Mouse (Mus musculus): ENCODE data around the gene Cyfip2. TPM values are rescaled to one million over a fixed set of nuclear protein-coding genes. Genes with fewer than 3 reads are reported as not detected.
A peak's percentile ranks its signal among the peaks of the same experiment; 100 is the strongest.

The Cyfip2 gene
- polyA plus RNA-seq, 1 experiment: 75.9 TPM

DNA sequence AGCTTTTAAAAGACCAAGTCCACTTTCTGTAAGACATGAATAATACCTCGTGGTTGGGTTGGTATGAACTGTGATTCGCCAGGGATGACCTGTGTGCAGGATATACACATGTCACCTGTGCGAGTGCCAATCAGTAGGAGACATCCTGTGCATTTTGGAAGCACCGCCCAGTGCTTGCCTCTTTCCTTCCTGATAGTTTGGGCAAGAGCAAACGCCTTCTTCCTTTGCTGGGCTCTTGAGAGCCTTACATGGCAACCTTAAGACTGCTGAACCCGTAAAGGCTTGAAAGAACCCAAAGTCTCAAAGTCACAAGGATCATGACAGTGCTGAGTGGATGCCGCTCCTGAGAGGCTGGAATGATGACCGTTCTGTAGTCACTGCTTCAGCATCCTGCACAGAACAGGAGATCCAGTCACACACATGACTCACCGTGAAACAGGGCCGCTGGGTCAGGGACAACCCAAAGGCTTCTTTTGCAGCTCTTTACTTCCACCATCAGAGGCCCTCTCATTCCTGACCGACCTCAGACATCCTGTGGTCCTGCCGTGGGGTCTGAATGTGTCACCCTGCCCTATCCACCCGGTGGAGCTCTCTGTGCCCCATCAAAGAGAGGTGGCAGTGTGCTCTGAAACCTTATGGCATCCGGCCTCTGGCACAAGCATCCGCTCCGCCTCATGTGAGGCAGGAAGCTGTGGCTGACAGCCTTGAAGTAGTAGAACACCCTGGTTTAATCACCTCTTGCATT is 13.8 kb upstream of the Cyfip2 start:
- TF ChIP-seq POLR2A (IDR thresholded peaks at IDR 0.05; ENCODE audit: borderline replicate concordance, extremely low read depth, insufficient read depth, insufficient read length, poor library complexity, severe bottlenecking): no peak
- TF ChIP-seq CTCF (IDR thresholded peaks at IDR 0.05; ENCODE audit: borderline replicate concordance, extremely low read depth, insufficient read depth, insufficient read length): no peak

GRCm38 (mm10) chr11:46321559-46321958 is 8.9 kb upstream of the Cyfip2 start:
- TF ChIP-seq POLR2A (IDR thresholded peaks at IDR 0.05; ENCODE audit: borderline replicate concordance, extremely low read depth, insufficient read depth, insufficient read length, poor library complexity, severe bottlenecking) (no peak), CTCF (IDR thresholded peaks at IDR 0.05; ENCODE audit: borderline replicate concordance, extremely low read depth, insufficient read depth, insufficient read length) (no peak)

More for the DNA sequence above, 13.8 kb upstream of the Cyfip2 start:
- DNase-seq (ENCODE audit: low read depth): no peak

GRCm38 (mm10) chr11:46314534-46314933 is 1.9 kb upstream of the Cyfip2 start:
- no peak for TF ChIP-seq CTCF (IDR thresholded peaks at IDR 0.05; ENCODE audit: borderline replicate concordance, extremely low read depth, insufficient read depth, insufficient read length)
- TF ChIP-seq POLR2A (IDR thresholded peaks at IDR 0.05; ENCODE audit: borderline replicate concordance, extremely low read depth, insufficient read depth, insufficient read length, poor library complexity, severe bottlenecking): no peak
- DNase-seq (ENCODE audit: low read depth): no peak

More at GRCm38 (mm10) chr11:46321559-46321958, 8.9 kb upstream of the Cyfip2 start:
- no peak for DNase-seq (ENCODE audit: low read depth)

- no peak for TF ChIP-seq POLR2A (IDR thresholded peaks at IDR 0.05; ENCODE audit: borderline replicate concordance, extremely low read depth, insufficient read depth, insufficient read length, poor library complexity, severe bottlenecking)
- no peak for TF ChIP-seq CTCF (IDR thresholded peaks at IDR 0.05; ENCODE audit: borderline replicate concordance, extremely low read depth, insufficient read depth, insufficient read length)
- DNase-seq (ENCODE audit: low read depth): no peak
These were observed 1.2 kb upstream of the Cyfip2 start for GRCm38 (mm10) chr11:46313851-46314250.

DNA sequence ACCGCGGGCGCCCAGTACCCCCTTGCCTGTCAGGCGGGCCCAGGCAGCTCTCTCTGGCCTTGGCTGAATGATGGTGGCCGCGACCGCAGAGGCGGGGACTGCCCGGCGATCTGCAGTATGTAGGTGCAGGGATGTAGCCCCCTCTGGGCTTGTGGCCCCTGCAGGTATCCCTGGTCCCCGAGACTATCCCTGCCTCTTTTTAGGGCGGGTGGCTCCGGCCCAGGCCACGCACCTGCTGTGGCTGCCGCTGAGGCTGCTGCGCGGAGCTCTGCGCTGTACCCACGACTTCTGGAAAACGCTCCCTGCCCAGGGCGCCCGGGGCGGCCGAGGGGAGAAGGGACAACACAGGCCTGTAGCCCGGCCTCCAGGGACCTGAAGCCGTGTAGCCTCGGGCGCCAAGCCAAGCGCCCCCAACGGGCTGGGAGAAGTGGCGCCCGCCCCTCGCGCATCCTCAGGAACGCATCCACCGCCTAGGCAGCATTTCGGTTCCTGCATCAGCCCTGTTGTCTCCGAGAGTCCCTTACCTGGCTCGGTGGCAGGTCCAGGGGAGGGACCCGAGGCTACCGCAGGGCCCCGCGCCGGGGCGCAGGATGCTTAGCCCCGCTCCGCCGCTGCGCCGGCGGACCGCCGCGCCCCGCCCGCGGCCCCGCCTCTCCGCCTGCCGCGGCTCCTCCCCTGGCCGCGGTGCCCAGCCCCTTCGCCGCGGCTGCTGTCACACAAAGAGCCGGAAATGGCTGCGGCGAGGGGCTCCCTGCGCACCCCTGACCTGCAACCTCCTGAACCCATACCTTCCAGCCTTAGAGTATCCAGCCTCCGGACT is 746 bp downstream of the Cyfip2 start:
- peak; percentile 88 for DNase-seq (ENCODE audit: low read depth)
- TF ChIP-seq POLR2A (IDR thresholded peaks at IDR 0.05; ENCODE audit: borderline replicate concordance, extremely low read depth, insufficient read depth, insufficient read length, poor library complexity, severe bottlenecking) (peak; percentile 76), CTCF (IDR thresholded peaks at IDR 0.05; ENCODE audit: borderline replicate concordance, extremely low read depth, insufficient read depth, insufficient read length) (no peak)

DNA sequence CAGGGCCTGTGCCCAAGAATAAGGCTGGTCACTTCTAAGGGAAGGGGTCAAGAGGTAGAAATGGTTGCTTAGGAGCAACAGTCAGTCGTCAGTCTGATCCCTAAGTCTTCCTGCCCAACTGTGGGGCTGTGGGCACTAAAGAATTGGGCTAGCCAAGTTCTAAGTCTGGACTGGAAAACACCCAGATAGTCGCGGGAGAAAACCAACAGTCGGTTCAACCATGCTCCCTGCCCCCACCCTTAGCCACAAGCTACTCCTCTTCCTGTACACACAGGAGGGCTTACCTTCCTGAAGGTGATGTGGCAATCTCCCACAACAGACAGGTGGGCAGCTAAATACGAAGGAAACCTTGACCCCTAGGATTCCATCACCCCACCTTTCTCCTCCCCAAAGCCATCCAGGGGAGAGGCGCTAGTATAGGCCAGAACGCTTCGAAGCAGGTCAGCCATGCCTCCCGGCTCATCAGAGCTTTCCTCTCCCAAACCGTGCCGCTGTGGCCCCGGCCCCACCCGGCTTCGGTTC is 1.4 kb downstream of the Cyfip2 start:
- peak; percentile 54 for DNase-seq (ENCODE audit: low read depth)

DNA sequence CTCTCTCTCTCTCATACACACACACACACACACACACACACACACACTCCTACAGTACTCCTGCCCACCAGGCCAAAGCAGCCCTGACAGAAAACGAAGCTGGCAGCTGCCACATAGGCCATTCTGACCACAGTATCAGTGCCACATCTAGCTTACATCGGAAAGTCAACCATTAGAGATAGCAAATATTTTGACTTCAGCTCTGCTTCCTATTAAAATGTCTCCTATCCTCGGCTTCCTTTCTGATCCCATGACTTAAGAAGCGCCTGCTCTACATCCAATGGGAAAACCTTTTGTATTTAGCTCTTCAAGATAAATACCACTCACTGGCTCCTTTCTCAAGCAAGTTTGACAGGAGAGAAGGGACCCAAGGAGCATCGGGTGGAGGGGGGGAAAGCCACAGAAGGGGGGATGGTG is 2.0 kb downstream of the Cyfip2 start:
- TF ChIP-seq CTCF (IDR thresholded peaks at IDR 0.05; ENCODE audit: borderline replicate concordance, extremely low read depth, insufficient read depth, insufficient read length) (no peak), POLR2A (IDR thresholded peaks at IDR 0.05; ENCODE audit: borderline replicate concordance, extremely low read depth, insufficient read depth, insufficient read length, poor library complexity, severe bottlenecking) (no peak)
- DNase-seq (ENCODE audit: low read depth): peak; percentile 80

More for the DNA sequence above, 1.4 kb downstream of the Cyfip2 start:
- TF ChIP-seq CTCF (IDR thresholded peaks at IDR 0.05; ENCODE audit: borderline replicate concordance, extremely low read depth, insufficient read depth, insufficient read length) (no peak), POLR2A (IDR thresholded peaks at IDR 0.05; ENCODE audit: borderline replicate concordance, extremely low read depth, insufficient read depth, insufficient read length, poor library complexity, severe bottlenecking) (no peak)

DNA sequence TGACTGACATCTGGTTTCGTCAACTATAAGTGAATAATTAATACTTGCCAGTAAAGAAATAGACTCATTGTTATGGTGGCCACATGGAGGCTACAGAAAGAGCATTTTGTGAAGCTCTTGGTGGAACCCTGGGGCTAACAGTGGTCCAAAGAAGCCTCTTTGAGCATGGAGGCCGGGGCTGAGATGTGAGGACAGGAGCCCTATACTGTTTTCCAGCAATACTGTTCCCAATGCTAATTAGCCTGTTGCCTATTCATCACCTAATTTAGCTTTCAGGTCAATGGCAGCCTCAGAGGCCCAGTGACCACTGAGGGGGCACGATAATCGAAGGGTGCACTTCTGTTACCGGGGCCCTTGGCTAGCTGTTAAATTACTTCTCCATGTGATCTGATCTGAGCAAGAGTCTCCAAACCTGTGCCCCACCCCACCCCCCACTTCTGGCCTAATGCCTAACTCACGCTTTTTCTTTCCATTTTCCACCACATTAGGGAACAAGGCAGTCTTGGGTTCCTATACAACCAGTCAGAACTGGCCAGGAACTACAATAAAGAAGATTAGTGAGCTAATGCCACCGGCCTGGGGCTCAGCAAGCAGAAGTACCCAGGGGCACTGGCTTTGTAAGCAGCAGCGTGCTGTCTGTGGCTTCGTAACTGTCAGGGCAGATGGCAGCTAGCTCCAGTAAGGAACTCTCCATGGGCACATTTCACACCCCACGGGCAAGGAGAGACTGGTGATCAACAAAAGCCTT is 2.7 kb downstream of the Cyfip2 start:
- peak; percentile 90 for DNase-seq (ENCODE audit: low read depth)
- TF ChIP-seq POLR2A (IDR thresholded peaks at IDR 0.05; ENCODE audit: borderline replicate concordance, extremely low read depth, insufficient read depth, insufficient read length, poor library complexity, severe bottlenecking) (no peak), CTCF (IDR thresholded peaks at IDR 0.05; ENCODE audit: borderline replicate concordance, extremely low read depth, insufficient read depth, insufficient read length) (no peak)

DNA sequence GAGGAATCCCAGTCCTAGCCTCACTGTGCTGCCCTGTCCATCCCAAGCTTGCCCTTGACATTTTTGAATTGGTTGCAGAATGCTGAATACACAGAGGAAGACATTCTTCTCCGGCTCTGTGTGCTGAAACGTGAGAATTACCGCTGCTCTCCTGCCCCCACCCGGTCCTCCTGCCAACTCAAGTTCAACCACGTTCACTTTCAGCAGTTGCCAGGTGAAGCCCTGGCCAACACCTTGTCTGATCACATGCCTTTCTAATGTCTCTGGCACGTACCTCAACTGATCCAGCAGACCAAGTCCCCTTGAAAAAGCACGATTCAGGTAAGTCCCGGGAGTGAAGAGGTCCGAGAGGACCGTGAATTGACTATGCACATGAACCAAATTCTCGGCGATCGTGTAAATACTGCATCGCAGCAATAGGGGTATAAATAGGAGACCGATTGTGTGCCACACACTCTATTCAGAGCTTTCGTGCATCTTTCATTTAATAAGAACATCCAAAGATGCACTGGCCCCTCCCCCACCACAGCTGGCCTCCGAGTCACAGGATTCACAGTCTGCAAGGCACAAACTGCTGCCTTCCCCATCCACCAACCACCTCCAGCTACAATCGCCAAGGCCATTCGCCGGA is 3.4 kb downstream of the Cyfip2 start:
- TF ChIP-seq POLR2A (IDR thresholded peaks at IDR 0.05; ENCODE audit: borderline replicate concordance, extremely low read depth, insufficient read depth, insufficient read length, poor library complexity, severe bottlenecking): no peak
- TF ChIP-seq CTCF (IDR thresholded peaks at IDR 0.05; ENCODE audit: borderline replicate concordance, extremely low read depth, insufficient read depth, insufficient read length): no peak
- peak; percentile 31 for DNase-seq (ENCODE audit: low read depth)

DNA sequence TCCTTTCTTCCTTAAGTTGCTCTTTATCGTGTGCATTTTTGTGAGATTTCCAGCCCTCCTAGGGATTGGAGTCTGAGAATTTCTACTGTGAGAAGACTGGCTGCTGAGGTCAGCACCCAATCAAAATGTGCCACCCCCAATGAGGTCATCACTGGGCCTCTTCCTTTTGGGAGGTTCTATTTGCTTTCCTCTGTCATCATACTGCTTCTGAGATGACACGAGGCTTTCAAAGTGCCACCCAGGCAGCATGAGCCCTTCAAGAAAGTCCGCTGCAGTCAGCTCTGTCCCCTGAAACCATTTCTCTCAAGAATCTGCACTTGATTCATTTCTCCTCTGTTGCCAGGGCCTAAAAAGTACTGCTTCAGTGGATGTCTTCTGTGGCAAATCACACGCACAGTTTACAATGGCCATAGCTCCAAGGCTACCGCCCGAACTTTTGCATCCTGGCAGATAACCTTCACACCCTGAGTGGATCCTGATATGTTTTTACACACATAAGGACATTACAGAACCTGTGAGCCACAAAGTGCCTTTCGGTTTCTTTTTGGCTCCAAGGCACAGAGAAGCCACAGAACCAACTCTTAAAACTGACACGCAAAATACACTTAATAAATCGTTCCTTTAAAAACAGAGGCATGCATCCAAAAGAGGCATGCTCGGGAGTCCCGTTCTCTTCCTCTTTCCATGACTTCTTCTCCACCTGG is 4.2 kb downstream of the Cyfip2 start:
- no peak for TF ChIP-seq POLR2A (IDR thresholded peaks at IDR 0.05; ENCODE audit: borderline replicate concordance, extremely low read depth, insufficient read depth, insufficient read length, poor library complexity, severe bottlenecking)
- no peak for TF ChIP-seq CTCF (IDR thresholded peaks at IDR 0.05; ENCODE audit: borderline replicate concordance, extremely low read depth, insufficient read depth, insufficient read length)
- DNase-seq (ENCODE audit: low read depth): no peak

Data from brain, embryonic 14.5 days (tissue).